Mouse (Mus musculus) natural killer cell, adult 2 months (primary cell): Measurements from ENCODE around the gene Klf9.

Experiments used
- DNase-seq, 2 experiments: peaks; one replicate each; pipeline ENCODE4 v3.0.0; 2022; ENCODE audit warnings: low spot score in 2 of 2

Gene Klf9

DNA sequence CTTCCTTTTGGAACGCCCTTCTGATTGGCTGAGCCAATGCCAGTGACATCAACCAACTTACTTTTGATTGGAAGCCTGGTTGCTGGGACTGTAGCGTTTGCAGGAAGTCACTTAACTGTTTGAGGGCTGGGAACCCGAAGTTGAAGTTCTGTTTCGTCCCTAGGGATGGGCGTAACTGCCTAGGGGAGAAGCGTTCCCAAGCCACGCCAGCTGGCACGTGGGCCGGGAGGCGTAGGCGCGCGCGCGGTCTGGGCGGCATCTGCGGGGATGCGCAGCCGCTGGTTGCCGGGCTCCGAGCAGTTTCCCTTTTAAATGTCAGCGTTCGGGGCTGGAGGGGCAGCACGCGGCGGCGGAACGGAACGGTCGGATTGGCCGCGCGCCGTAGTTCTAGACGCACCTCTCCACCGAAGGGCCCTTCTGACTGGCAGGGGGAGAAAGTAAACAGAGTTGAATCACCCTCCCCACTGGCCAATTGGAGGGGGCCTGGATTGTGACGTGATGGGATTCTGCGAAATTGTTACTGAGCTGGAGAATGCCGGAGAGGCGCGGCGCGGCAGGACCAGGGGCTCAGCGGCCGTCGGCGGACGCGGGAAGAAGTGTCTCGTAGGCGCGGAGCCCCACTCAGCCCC is at the start of gene Klf9:
TSS of gene Klf9 (plus strand) at position 538 of the 629 bp plus-strand sequence.
- peak; percentile 90 to 91 for DNase-seq

DNA sequence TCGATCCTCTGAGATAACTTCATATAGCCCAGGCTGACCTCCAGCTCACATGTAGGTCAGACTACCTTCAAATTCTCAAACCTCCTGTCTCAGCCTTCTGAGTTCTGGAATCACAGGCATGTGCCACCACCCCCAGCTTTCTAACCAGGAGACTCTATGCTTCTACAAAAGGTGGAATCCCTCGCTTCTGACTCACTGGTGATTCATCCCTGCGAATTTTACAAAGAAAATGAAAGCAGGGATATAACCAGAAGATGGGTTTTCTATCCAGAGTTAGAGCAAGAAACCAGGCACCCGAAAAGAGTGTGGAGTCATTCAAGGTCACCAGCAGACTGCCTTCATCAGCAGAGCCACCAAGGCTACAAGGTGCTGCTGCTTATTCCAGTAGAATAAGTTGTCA is 49.4 kb upstream of the Klf9 start:
- no peak for DNase-seq

- DNase-seq: no peak
Observed at GRCm38 (mm10) chr19:23093548-23093947, 47.5 kb upstream of the Klf9 start.

DNA sequence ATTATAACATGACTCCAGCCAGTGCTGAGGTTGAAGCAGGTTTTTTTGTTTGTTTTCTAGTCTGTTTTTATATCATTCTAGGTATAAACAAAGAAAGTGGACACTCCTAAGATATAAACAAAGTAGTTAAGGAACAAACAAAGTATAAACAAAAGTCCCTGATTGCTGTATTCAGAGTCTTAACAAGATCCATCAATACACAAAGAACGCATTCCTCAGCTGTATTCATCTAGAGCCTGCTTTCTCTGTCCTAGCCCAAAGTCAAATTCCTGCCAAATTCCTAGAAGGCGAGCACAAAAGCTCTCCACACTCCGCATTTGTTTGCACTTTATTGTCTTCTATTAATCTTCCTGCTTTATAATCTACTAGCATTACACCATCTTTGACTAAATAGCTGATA is 46.1 kb upstream of the Klf9 start:
- no peak for DNase-seq

- DNase-seq: no peak
Observed at GRCm38 (mm10) chr19:23106859-23107258, 34.2 kb upstream of the Klf9 start.

- DNase-seq: no peak
Observed at GRCm38 (mm10) chr19:23107335-23107734, 33.7 kb upstream of the Klf9 start.

DNA sequence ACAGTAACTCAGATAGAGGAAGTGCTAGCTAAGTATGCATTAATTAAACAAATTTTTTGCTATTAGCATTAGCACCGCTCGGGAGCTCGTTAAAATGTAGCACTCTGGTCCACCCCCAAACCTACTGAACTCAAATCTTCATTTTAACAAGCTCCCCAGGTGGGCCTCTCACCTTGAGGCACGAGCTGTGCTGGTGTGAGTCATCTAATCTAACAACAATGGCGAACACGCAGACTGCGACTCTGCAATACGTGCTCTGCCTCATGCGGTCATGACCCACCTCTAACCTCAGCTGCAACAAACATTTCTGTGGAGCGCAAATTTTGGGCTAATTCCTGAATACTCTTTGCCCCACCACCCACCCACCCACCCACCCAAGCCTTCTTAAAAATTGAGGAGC is 19.2 kb upstream of the Klf9 start:
- no peak for DNase-seq

DNA sequence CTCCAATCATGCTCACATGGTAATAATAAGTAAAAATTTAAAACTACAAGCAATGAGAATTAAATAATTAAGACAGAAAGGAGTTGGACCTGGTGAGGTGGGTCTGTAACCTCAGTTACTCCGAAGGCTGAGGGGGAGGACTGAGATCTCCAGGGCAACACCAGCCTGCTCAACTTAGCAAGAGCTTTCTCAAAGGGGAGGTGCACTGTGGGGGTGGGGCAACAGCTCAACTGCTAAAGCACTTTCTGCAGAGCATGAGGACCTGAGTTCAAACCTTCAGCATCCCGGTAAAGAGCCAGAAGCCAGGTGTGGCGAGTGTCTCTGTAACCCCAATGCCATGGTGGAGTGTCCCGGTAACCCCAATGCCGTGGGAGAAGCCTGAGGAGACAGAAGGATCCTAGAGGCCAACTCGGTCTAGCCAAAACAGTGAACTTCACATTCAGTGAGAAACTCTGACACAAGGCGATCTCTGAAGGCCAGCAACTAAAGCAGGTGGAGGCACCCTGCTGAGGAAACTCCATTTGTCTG is 16.9 kb upstream of the Klf9 start:
- DNase-seq: no peak

DNA sequence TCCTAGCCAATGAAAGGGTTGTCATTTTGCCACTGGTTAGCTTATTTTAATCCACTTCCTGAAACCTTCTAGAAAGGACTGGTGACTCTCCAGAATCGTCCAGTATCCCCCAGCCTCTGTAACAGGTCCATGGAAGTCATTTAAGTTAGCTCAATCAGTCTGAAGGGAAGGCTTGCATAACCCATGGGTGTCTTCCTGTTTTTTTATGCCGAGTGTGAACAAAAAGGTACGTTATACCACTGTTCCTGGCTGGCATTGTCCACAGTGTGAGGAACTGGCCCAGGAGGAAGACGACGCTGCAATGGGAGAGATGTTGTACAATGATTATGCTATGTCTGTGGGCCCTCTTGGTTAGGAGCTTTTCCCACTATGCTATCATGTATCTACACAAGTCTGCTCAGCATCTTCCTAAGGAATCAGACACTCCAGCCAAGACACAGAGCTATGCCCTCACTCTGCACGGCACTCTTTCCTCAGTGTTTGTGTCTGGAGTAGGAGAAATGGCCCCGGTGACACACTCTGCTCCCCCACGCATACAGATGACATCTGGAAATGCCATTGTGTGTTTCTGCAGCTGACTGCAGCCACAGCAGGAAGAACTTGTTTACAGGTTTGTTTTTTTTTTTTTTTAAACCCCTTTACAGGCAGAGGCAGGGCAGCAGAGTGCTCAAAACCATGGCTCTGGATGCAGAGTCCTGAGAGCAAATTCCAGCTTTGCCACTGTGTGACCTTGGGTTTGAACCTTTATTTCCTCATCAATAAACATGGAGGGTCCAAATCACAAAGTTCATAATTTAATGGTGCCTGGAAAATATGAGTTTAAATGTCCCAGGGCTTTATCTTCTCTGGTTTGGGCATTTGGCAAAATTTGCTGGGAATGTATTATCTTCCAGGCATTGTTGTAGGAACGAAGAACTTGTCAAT is 15.5 kb upstream of the Klf9 start:
- no peak for DNase-seq

DNA sequence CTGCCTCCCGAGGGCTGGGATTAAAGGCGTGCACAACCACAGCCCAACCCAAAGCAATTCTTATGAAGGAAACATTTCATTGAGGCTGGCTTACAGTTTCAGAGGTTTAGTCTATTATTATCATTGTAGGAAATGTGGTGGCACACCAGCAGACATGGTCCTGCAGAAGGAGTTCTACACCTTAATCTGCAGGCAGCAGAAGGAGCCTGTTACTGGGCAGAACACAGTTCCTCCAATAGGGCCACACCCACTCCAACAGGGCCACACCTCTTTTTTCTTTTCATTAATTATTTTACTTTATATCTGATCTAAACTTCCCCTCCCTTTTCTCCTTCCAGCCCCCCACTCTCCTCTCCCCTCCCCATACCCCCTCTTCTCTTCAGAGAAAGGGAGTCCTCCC is 11.1 kb upstream of the Klf9 start:
- DNase-seq: no peak

- no peak for DNase-seq
Observed at GRCm38 (mm10) chr19:23132106-23132635, 8.9 kb upstream of the Klf9 start.

GRCm38 (mm10) chr19:23132720-23133426 is 8.2 kb upstream of the Klf9 start:
- DNase-seq: no peak

GRCm38 (mm10) chr19:23133427-23134094 is 7.5 kb upstream of the Klf9 start:
- no peak for DNase-seq

DNA sequence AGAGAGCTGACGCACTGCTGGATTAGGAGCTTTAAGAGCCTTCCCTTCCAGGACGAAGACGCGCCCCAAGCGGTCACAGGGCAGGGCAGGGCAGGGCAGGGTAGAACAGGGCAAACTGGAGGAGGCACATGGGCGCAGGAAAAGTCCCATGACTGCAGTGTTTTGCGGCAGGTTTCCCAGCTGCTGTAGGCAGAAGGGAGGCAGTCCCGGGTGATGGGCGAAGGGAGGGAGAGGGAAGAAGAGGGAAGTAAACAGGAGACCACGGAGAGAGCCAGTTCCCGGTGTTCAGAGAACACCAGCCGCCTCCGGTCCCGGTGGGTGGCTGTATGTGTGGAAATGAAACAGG is 7.0 kb upstream of the Klf9 start:
- DNase-seq: peak in 1 of 2 experiments; percentile 18

GRCm38 (mm10) chr19:23134441-23135301 is 6.4 kb upstream of the Klf9 start:
- DNase-seq: peak; percentile 67 to 74

- DNase-seq: peak; percentile 61 to 71
Observed at GRCm38 (mm10) chr19:23135349-23136201, 5.5 kb upstream of the Klf9 start.

DNA sequence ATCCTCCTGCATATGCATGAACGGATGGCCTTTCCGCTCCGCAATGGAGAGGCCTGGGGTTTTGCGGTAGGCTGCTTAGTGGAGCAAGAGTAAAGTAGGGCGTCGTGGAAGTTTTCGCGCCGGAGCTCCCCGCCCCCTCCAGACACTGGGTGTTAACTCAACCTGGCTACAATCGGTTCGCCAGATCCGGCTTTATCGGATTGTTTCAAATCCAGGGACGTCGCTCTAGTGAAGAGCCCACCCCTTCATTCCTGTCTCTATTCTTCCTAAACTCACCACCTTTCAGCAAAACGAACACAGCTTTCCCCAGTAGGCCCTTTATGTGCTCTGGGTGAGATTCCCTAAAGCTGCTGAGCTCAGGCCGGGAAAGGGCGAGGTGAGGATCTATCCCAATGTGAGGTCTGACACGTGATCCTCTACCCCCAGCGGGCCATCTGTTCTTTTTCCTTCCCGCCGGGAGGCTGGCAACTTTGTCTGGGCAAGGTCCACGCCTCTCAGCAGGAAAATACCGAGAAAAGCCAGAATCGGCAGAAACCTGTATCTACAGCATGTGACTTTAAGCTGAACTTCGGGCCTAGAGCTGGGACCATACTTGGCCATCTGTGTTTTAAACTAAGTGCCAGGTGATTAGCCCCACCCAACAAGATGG is 4.7 kb upstream of the Klf9 start:
- no peak for DNase-seq

DNA sequence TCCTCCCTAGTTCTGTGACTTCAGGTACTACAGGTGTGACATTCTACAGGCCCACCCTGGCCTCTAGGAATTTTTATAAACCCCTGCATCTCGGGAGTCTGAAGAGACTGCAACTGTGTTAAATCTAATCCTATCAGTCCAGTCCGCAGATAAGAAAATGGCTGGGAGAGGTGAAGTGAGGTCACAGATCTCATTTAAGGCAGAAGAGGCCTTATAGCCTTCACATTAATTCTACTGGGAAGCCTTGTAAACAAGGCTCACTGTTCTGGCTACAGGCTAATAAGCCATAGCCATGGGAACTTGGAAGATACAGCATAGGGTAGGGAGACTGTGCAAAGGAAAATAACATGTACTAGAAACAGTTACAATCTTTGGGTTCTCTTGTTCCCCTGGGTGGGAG is 3.7 kb upstream of the Klf9 start:
- no peak for DNase-seq
